Mouse (Mus musculus): ENCODE measurements at regions not wholly inside any gene's neighbourhood (a gene's known extent, or its start where the extent isn't known, plus 50 kb on each side); places are given as distances from the start of the nearest gene placed in this dataset.

- TF ChIP-seq CTCF (conservative IDR thresholded peaks at IDR 0.05; ENCODE audit: low read length) (no peak), POU5F1 (IDR thresholded peaks at IDR 0.05; ENCODE audit: borderline replicate concordance, low read length) (no peak)
These were observed 95.1 kb upstream of the Errfi1 start for GRCm38 (mm10) chr4:150758467-150759237.

Data from E14TG2a.4 (cell line).